ENCODE assay signal across 13 mouse cellular contexts in genomic region chr16:45984610-45985606, GRCm38 (mm10). TPM values are rescaled to one million over a fixed set of nuclear protein-coding genes. Genes with fewer than 3 reads are reported as not detected.
DNase-seq lines count a peak whose midpoint lies in the region; ATAC-seq and TF ChIP-seq lines count a peak whose summit lies in the region.
"Had no signal": no experiment of that assay in that cellular context is flagged by ENCODE, and none has a peak within 500 bp of the region (broad histone marks: within the 10 kb centered on the region; RNA-seq: fewer than 3 reads in every experiment).

No protein-coding gene starts in this region.

- peaks cover 5% of the 10 kb centered on the region; the same call in 1 of the 2 replicates for H3K4me1 ChIP-seq in forebrain, embryonic 16.5 days (replicated peaks; ENCODE audit: control insufficient read depth, insufficient read depth, low read length)
- no peaks in the 10 kb centered on the region for H3K4me1 ChIP-seq in forebrain, embryonic 11.5 days (replicated peaks; ENCODE audit: control insufficient read depth, insufficient read depth, low read length)
- H3K4me1 ChIP-seq in intestine, postnatal 0 days (replicated peaks; ENCODE audit: control insufficient read depth, insufficient read depth, low read length): no peaks in the 10 kb centered on the region; the same call in 1 of the 2 replicates
- H3K4me1 ChIP-seq in midbrain, embryonic 16.5 days (ENCODE audit: control insufficient read depth, insufficient read depth, low read length): no peaks in the 10 kb centered on the region
- H3K4me1 ChIP-seq: embryonic facial prominence, embryonic 12.5 days had no signal

- no peak overlapping the region for H3K27ac ChIP-seq in forebrain, embryonic 16.5 days (ENCODE audit: low read length)
- H3K27ac ChIP-seq in forebrain, embryonic 11.5 days (ENCODE audit: low read depth, low read length): no peak overlapping the region
- peak overlapping the region; percentile 64; the same call in 1 of the 2 replicates for H3K27ac ChIP-seq in intestine, postnatal 0 days (ENCODE audit: low read depth, low read length)
- H3K27ac ChIP-seq in midbrain, embryonic 16.5 days (ENCODE audit: low read length): peak overlapping the region; percentile 50
- H3K27ac ChIP-seq: embryonic facial prominence, embryonic 12.5 days had no signal

- no peaks in the 10 kb centered on the region for H3K9me3 ChIP-seq in forebrain, embryonic 16.5 days (ENCODE audit: control insufficient read depth, low read length)
- no peaks in the 10 kb centered on the region for H3K9me3 ChIP-seq in forebrain, embryonic 11.5 days (ENCODE audit: control insufficient read depth, low read length)
- H3K9me3 ChIP-seq in intestine, postnatal 0 days (ENCODE audit: control insufficient read depth): no peaks in the 10 kb centered on the region
- H3K9me3 ChIP-seq in midbrain, embryonic 16.5 days (replicated peaks; ENCODE audit: control insufficient read depth, low read length, poor library complexity, severe bottlenecking): no peaks in the 10 kb centered on the region
- H3K9me3 ChIP-seq: embryonic facial prominence, embryonic 12.5 days had no signal

- H3K4me2 ChIP-seq in forebrain, embryonic 16.5 days (ENCODE audit: low read length): no peak overlapping the region
- no peak overlapping the region for H3K4me2 ChIP-seq in forebrain, embryonic 11.5 days (ENCODE audit: low read depth, low read length, severe bottlenecking)
- peak overlapping the region; percentile 17 for H3K4me2 ChIP-seq in intestine, postnatal 0 days (replicated peaks; ENCODE audit: low read depth)
- no peak overlapping the region for H3K4me2 ChIP-seq in midbrain, embryonic 16.5 days (ENCODE audit: low read length)
- H3K4me2 ChIP-seq: embryonic facial prominence, embryonic 12.5 days had no signal

- no peaks in the 10 kb centered on the region for H3K36me3 ChIP-seq in forebrain, embryonic 16.5 days (ENCODE audit: control insufficient read depth, insufficient read depth)
- H3K36me3 ChIP-seq in forebrain, embryonic 11.5 days (ENCODE audit: control insufficient read depth, insufficient read depth, low read length): no peaks in the 10 kb centered on the region
- H3K36me3 ChIP-seq in intestine, postnatal 0 days (ENCODE audit: control insufficient read depth, insufficient read depth): peaks cover 3% of the 10 kb centered on the region; the same call in 1 of the 2 replicates
- H3K36me3 ChIP-seq in midbrain, embryonic 16.5 days (ENCODE audit: control insufficient read depth, insufficient read depth, low read length): no peaks in the 10 kb centered on the region
- H3K36me3 ChIP-seq: embryonic facial prominence, embryonic 12.5 days had no signal

- no peak for DNase-seq in forebrain, embryonic 11.5 days (ENCODE audit: low spot score)
- DNase-seq in brain, embryonic 14.5 days (ENCODE audit: low read depth): peak; percentile 55
- DNase-seq in urinary bladder, adult 18-20 months (ENCODE audit: low spot score in 2 of 2): no peak
- DNase-seq in right cerebral cortex, adult 2 months (ENCODE audit: low spot score in 2 of 2): no peak
- no peak for DNase-seq in urinary bladder, postnatal 25 days (ENCODE audit: low spot score)
- DNase-seq: cerebellum, adult 11-12 months; kidney, adult 9 months; retina, postnatal 1 day; thymus, adult 2 months had no signal

- WGBS in forebrain, embryonic 16.5 days: 69% methylated on average over 4 of the region's 4 CpGs
- WGBS in forebrain, embryonic 11.5 days: 86% methylated on average over 4 of the region's 4 CpGs
- WGBS in intestine, postnatal 0 days: 38% methylated on average over 4 of the region's 4 CpGs
- 77% methylated on average over 4 of the region's 4 CpGs for WGBS in midbrain, embryonic 16.5 days

- no peak overlapping the region for H3K4me3 ChIP-seq in forebrain, embryonic 16.5 days (replicated peaks; ENCODE audit: low read length)
- H3K4me3 ChIP-seq in forebrain, embryonic 11.5 days (ENCODE audit: low read depth, low read length): no peak overlapping the region
- H3K4me3 ChIP-seq in intestine, postnatal 0 days (ENCODE audit: low read depth, low read length): no peak overlapping the region
- no peak overlapping the region for H3K4me3 ChIP-seq in midbrain, embryonic 16.5 days (ENCODE audit: low read depth, low read length)
- H3K4me3 ChIP-seq: embryonic facial prominence, embryonic 12.5 days had no signal

- TF ChIP-seq POLR2A in brain, embryonic 14.5 days (IDR thresholded peaks at IDR 0.05; ENCODE audit: borderline replicate concordance, extremely low read depth, insufficient read depth, insufficient read length, poor library complexity, severe bottlenecking): no peak

- peak; percentile 70 for ATAC-seq in forebrain, embryonic 16.5 days
- no peak for ATAC-seq in forebrain, embryonic 11.5 days (replicated peaks; ENCODE audit: low FRiP score)
- ATAC-seq in intestine, postnatal 0 days: peak; percentile 88
- ATAC-seq in midbrain, embryonic 16.5 days: peak; percentile 73

- H3K9ac ChIP-seq in forebrain, embryonic 16.5 days (replicated peaks; ENCODE audit: low read depth, low read length): no peak overlapping the region
- H3K9ac ChIP-seq in forebrain, embryonic 11.5 days (ENCODE audit: low read length): no peak overlapping the region
- H3K9ac ChIP-seq in intestine, postnatal 0 days (ENCODE audit: low read depth, low read length): no peak overlapping the region
- H3K9ac ChIP-seq in midbrain, embryonic 16.5 days (ENCODE audit: low read depth, low read length): no peak overlapping the region
- H3K9ac ChIP-seq: embryonic facial prominence, embryonic 12.5 days had no signal

- TF ChIP-seq CTCF in brain, embryonic 14.5 days (IDR thresholded peaks at IDR 0.05; ENCODE audit: borderline replicate concordance, extremely low read depth, insufficient read depth, insufficient read length): no peak
- TF ChIP-seq CTCF in intestine, postnatal 0 days (IDR thresholded peaks at IDR 0.05; ENCODE audit: low read depth): no peak

- H3K27me3 ChIP-seq in forebrain, embryonic 16.5 days (replicated peaks; ENCODE audit: control insufficient read depth, insufficient read depth, low read length): no peaks in the 10 kb centered on the region
- no peaks in the 10 kb centered on the region for H3K27me3 ChIP-seq in forebrain, embryonic 11.5 days (ENCODE audit: control insufficient read depth, insufficient read depth, low read length)
- H3K27me3 ChIP-seq in intestine, postnatal 0 days (replicated peaks; ENCODE audit: control insufficient read depth, insufficient read depth, low read length): no peaks in the 10 kb centered on the region
- H3K27me3 ChIP-seq in midbrain, embryonic 16.5 days (ENCODE audit: control insufficient read depth, insufficient read depth, low read depth, low read length): no peaks in the 10 kb centered on the region
- H3K27me3 ChIP-seq: embryonic facial prominence, embryonic 12.5 days had no signal

RNA-seq across cellular contexts. Expression of gene Plcxd2, which starts 25.1 kb away (rescaled TPM):
- polyA plus RNA-seq in forebrain, embryonic 16.5 days (2015; fragmentation: Nextera tagmentation; extraction: Ambion mirVana): 15.5 and 17.7 TPM in 2 replicates
- polyA plus RNA-seq in forebrain, embryonic 11.5 days (2014; fragmentation: Nextera tagmentation; extraction: Ambion mirVana): 6.2 and 8.1 TPM in 2 replicates
- polyA plus RNA-seq in brain, embryonic 14.5 days (2012; rRNA removed): 11.1 and 11.4 TPM in 2 replicates
- 2.3 and 2.4 TPM in 2 replicates for polyA plus RNA-seq in intestine, postnatal 0 days (2015; fragmentation: Nextera tagmentation; extraction: Ambion mirVana)
- 15.5 and 16.2 TPM in 2 replicates for polyA plus RNA-seq in midbrain, embryonic 16.5 days (2015; fragmentation: Nextera tagmentation; extraction: Ambion mirVana)

RNA-seq across cellular contexts. Expression of gene Phldb2, which starts 31.5 kb away (rescaled TPM):
- 7.1 and 8.6 TPM in 2 replicates for polyA plus RNA-seq in forebrain, embryonic 16.5 days (2015; fragmentation: Nextera tagmentation; extraction: Ambion mirVana)
- 29.0 and 31.5 TPM in 2 replicates for polyA plus RNA-seq in forebrain, embryonic 11.5 days (2014; fragmentation: Nextera tagmentation; extraction: Ambion mirVana)
- polyA plus RNA-seq in brain, embryonic 14.5 days (2012; rRNA removed): 7.4 and 10.6 TPM in 2 replicates
- 9.2 and 9.5 TPM in 2 replicates for polyA plus RNA-seq in intestine, postnatal 0 days (2015; fragmentation: Nextera tagmentation; extraction: Ambion mirVana)
- polyA plus RNA-seq in midbrain, embryonic 16.5 days (2015; fragmentation: Nextera tagmentation; extraction: Ambion mirVana): 6.6 and 6.9 TPM in 2 replicates

Comparison
In these comparisons a context has a peak if more than half of its experiments do, and no peak if none do; other contexts are left out.
1. H3K27ac ChIP-seq: peak in intestine, postnatal 0 days (single experiment) and midbrain, embryonic 16.5 days (single experiment); none in forebrain, embryonic 16.5 days (single experiment) and forebrain, embryonic 11.5 days (single experiment).